Mouse (Mus musculus): ENCODE measurements around the gene Mecp2.

Mecp2 gene

GRCm38 (mm10) chrX:74014597-74014996, 120.6 kb downstream of the Mecp2 start:
- DNase-seq (ENCODE audit: low read depth, low spot score), result no peak

DNA sequence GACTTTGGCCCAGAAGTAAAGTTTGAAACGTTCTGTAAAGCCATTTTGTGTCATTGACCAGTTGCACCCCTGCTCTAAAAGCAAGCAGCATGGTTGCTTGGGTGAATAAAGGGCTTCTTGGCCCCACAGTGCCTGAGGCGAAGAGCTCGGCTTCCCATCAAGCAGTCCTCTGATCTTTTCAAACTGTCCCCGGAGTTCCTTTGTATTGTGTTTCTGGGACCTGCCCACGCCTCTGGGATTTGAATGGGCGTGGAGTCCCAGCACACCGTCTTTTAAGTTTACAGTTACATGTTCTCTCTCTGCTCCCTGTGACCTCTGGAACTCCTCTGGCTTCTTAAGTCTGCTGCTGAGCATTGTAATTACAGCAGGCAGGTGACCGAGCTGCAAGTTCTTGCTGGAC, 127.1 kb downstream of the Mecp2 start:
- no peak for DNase-seq (ENCODE audit: low read depth, low spot score)

- DNase-seq (ENCODE audit: low read depth, low spot score), result no peak
These were observed 128.8 kb downstream of the Mecp2 start for GRCm38 (mm10) chrX:74006401-74006800.

GRCm38 (mm10) chrX:74003644-74004043, 131.5 kb downstream of the Mecp2 start:
- no peak for DNase-seq (ENCODE audit: low read depth, low spot score)

- no peak for DNase-seq (ENCODE audit: low read depth, low spot score)
These were observed 134.1 kb downstream of the Mecp2 start for GRCm38 (mm10) chrX:74001024-74001423.

GRCm38 (mm10) chrX:73998911-73999869, 136.0 kb downstream of the Mecp2 start:
- DNase-seq (ENCODE audit: low read depth, low spot score), result peak; percentile 74

DNA sequence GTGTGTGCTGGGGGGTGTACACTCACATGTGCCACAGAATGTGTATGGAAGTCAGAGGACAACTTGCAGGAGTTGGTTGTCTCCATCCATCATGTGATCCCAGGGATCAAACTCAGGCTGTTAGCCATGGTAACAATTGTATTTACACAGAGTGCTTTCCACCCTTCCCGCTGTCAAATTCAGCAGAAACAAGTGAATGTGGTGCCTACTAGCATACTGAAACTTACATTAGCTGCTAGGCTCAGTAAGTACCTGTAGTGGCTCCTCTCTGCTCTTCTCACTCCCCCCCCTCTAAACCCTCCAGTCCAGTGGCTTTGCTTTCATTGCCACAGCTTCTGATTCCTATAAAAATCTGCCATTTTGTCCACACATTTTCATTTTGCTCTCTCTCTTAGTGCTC, 157.4 kb downstream of the Mecp2 start:
- DNase-seq (ENCODE audit: low read depth, low spot score), result no peak

Data from telencephalon, adult 2 months (tissue).